Mouse (Mus musculus) heart, embryonic 11.5 days (tissue): ENCODE data around the gene Pgrmc1. TPM values are rescaled to one million over a fixed set of nuclear protein-coding genes. Genes with fewer than 3 reads are reported as not detected.

Source experiments
- ATAC-seq: fragments of 200-750 bp; cut with Nextera tagmentation; replicated peaks from 2 replicates; pipeline ENCODE4 v1.8.0; 2017; ENCODE audit warnings: moderate library complexity; ENCODE audit not compliant: insufficient number of reproducible peaks, low FRiP score, low TSS enrichment
- H3K27ac ChIP-seq: fragments of 300-500 bp; sonication (generic); 2 replicates; pipeline ENCODE4 v1.5.1; 2014; ENCODE audit warnings: mild to moderate bottlenecking, low read depth, low read length
- H3K27me3 ChIP-seq: fragments of 300-500 bp; sonication (generic); 2 replicates; pipeline ENCODE4 v1.6.1; 2014; ENCODE audit warnings: mild to moderate bottlenecking, low read length, mixed read lengths; ENCODE audit not compliant: control insufficient read depth, insufficient read depth
- H3K36me3 ChIP-seq: fragments of 300-500 bp; sonication (generic); 2 replicates; pipeline ENCODE4 v1.6.1; 2014; ENCODE audit warnings: mild to moderate bottlenecking, low read length, moderate library complexity, mixed read lengths; ENCODE audit not compliant: control insufficient read depth, insufficient read depth
- H3K4me1 ChIP-seq: fragments of 300-500 bp; sonication (generic); 2 replicates; pipeline ENCODE4 v1.6.1; 2014; ENCODE audit warnings: low read length; ENCODE audit not compliant: control insufficient read depth, insufficient read depth
- H3K4me2 ChIP-seq: fragments of 300-500 bp; sonication (generic); 2 replicates; pipeline ENCODE4 v1.6.1; 2014; ENCODE audit warnings: mild to moderate bottlenecking, moderate library complexity
- H3K4me3 ChIP-seq: fragments of 300-500 bp; sonication (generic); 2 replicates; pipeline ENCODE4 v1.5.1; 2014; ENCODE audit warnings: low read depth, low read length
- H3K9ac ChIP-seq: fragments of 300-500 bp; sonication (generic); 2 replicates; pipeline ENCODE4 v1.6.1; 2014; ENCODE audit warnings: mild to moderate bottlenecking, low read depth, low read length, moderate library complexity
- H3K9me3 ChIP-seq: fragments of 300-500 bp; sonication (generic); replicated peaks from 2 replicates; pipeline ENCODE4 v1.6.1; 2016; ENCODE audit warnings: low read length; ENCODE audit not compliant: control insufficient read depth
- WGBS: fragments of 180-500 bp; shearing (Covaris S2); extraction: QIAGEN DNeasy Blood & Tissue Kit; methylation state at CpG from one replicate; pipeline ENCODE4 v1.1.7; 2014; ENCODE audit not compliant: insufficient replicate concordance; 5-methylcytosine and 5-hydroxymethylcytosine counted together
- polyA plus RNA-seq: library from polyadenylated mRNA; unstranded; fragments of >200 nt; fragmentation: Nextera tagmentation; extraction: Ambion mirVana; gene quantifications from 2 replicates; pipeline ENCODE4 v1.2.1, GENCODE M21; 2014

Pgrmc1 gene
- polyA plus RNA-seq, 1 experiment from 2014 or later = 157 TPM

DNA sequence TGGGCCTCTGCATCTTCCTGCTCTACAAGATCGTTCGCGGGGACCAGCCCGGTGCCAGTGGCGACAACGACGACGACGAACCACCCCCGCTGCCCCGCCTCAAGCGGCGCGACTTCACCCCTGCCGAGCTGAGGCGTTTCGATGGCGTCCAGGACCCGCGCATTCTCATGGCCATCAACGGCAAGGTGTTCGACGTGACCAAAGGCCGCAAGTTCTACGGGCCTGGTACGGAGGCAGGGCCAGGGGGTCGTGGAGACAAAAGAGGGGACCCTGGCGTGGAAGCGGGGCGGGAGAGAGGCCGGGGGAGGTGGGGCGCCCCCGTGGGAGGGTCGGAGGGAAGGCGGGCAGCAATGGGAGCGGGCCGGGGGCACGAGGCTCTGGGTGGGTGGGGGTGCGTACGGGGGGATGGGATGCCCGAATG, 394 bp downstream of the Pgrmc1 start:
- Histone ChIP-seq H3K27me3 (no peaks in the 10 kb centered on the region), H3K36me3 (no peaks in the 10 kb centered on the region), H3K9ac (peak overlapping the region; percentile 73), H3K4me1 (no peaks in the 10 kb centered on the region), H3K4me2 (peak overlapping the region; percentile 67), H3K9me3 (no peaks in the 10 kb centered on the region), H3K4me3 (peak overlapping the region; percentile 66), H3K27ac (peak overlapping the region; percentile 78)
- WGBS = 18% methylated on average over 39 of the region's 41 CpGs
- ATAC-seq = peak; percentile 57

DNA sequence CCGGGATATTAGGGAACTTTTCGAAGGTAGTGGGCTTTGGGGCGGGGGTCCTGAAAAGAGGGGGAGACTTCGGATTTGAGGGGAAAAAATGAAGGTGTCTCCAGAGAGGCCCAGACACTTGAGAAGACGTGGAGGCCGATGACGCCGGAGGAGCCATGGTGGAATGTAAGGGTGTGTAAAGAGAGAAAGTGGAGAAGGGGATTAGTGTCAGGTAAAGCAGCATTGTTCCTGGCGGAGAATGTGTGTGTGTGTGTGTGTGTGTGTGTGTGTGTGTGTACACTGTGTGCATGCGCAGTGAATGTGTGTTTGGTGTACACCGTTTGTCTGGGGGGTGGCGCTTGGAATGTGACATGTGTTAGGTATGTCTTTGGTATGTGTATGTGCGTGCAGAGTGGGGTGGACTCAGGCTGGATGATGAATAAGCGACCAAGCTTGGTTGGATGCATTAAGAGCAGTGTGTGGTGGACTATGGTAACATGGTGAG, 897 bp downstream of the Pgrmc1 start:
- Histone ChIP-seq H3K4me1 (no peaks in the 10 kb centered on the region), H3K27ac (peak overlapping the region; percentile 78; the same call in 1 of the 2 replicates), H3K9ac (peak overlapping the region; percentile 73), H3K36me3 (no peaks in the 10 kb centered on the region), H3K9me3 (no peaks in the 10 kb centered on the region), H3K4me3 (peak overlapping the region; percentile 66), H3K4me2 (peak overlapping the region; percentile 67), H3K27me3 (no peaks in the 10 kb centered on the region)
- peak; percentile 47; the same call in 1 of the 2 replicates for ATAC-seq
- 27% methylated on average over 14 of the region's 14 CpGs for WGBS

- Histone ChIP-seq H3K9me3 (no peaks in the 10 kb centered on the region), H3K36me3 (no peaks in the 10 kb centered on the region), H3K4me1 (no peaks in the 10 kb centered on the region), H3K27me3 (no peaks in the 10 kb centered on the region), H3K4me2 (peak overlapping the region; percentile 67), H3K9ac (no peak overlapping the region), H3K27ac (no peak overlapping the region), H3K4me3 (peak overlapping the region; percentile 66)
- no peak for ATAC-seq
- 55% methylated on average over 3 of the region's 3 CpGs for WGBS
Measured at GRCm38 (mm10) chrX:36599656-36600055, 1.6 kb downstream of the Pgrmc1 start.

GRCm38 (mm10) chrX:36600066-36600465, 2.1 kb downstream of the Pgrmc1 start:
- H3K4me3 ChIP-seq = no peak overlapping the region
- H3K27me3 ChIP-seq = no peaks in the 10 kb centered on the region
- no peak overlapping the region for H3K27ac ChIP-seq
- no peak for ATAC-seq
- no peaks in the 10 kb centered on the region for H3K4me1 ChIP-seq
- no peak overlapping the region for H3K4me2 ChIP-seq
- H3K9me3 ChIP-seq = no peaks in the 10 kb centered on the region
- H3K9ac ChIP-seq = no peak overlapping the region
- WGBS = 82% methylated on average over 8 of the region's 8 CpGs
- no peaks in the 10 kb centered on the region for H3K36me3 ChIP-seq

GRCm38 (mm10) chrX:36602926-36603325, 4.9 kb downstream of the Pgrmc1 start:
- H3K4me1 ChIP-seq = no peaks in the 10 kb centered on the region
- no peak for ATAC-seq
- WGBS = 85% methylated on average over 2 of the region's 2 CpGs

GRCm38 (mm10) chrX:36604040-36604439, 6.0 kb downstream of the Pgrmc1 start:
- no peaks in the 10 kb centered on the region for H3K27me3 ChIP-seq
- H3K4me3 ChIP-seq = no peak overlapping the region
- no peak for ATAC-seq
- no peak overlapping the region for H3K4me2 ChIP-seq
- no peaks in the 10 kb centered on the region for H3K9me3 ChIP-seq
- no peaks in the 10 kb centered on the region for H3K36me3 ChIP-seq
- H3K4me1 ChIP-seq = no peaks in the 10 kb centered on the region
- 83% methylated on average over 4 of the region's 4 CpGs for WGBS
- no peak overlapping the region for H3K9ac ChIP-seq
- H3K27ac ChIP-seq = no peak overlapping the region

More at GRCm38 (mm10) chrX:36602926-36603325, 4.9 kb downstream of the Pgrmc1 start:
- Histone ChIP-seq H3K4me2 (no peak overlapping the region), H3K4me3 (no peak overlapping the region), H3K9ac (no peak overlapping the region), H3K36me3 (no peaks in the 10 kb centered on the region), H3K9me3 (no peaks in the 10 kb centered on the region), H3K27me3 (no peaks in the 10 kb centered on the region), H3K27ac (no peak overlapping the region)

DNA sequence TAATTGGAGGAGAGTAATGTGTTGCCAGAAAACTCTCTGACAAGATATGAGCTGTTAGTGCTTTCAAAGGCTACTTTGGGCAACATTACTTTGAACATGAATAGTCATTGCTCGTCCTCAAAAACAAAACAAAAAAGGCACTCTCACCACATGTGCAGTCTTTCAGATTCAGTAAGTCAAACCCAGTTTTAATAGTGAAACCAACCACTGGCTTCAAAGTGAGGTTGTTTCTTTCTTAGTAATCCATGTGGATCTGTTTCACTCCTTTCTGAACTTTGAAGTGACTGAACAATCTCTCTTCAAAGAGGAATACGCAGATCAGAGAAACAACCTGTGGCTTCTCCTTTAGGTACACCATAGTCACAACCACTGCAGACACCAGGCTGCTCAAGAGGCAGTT, 11.1 kb downstream of the Pgrmc1 start:
- Histone ChIP-seq H3K4me3 (no peak overlapping the region), H3K9ac (no peak overlapping the region), H3K36me3 (no peaks in the 10 kb centered on the region), H3K4me2 (no peak overlapping the region), H3K4me1 (no peaks in the 10 kb centered on the region), H3K27ac (no peak overlapping the region), H3K9me3 (no peaks in the 10 kb centered on the region), H3K27me3 (no peaks in the 10 kb centered on the region)
- no peak for ATAC-seq
- WGBS = 80% methylated on average over 2 of the region's 2 CpGs

- no peak for ATAC-seq
- WGBS = 61% methylated on average over 3 of the region's 3 CpGs
- Histone ChIP-seq H3K4me2 (no peak overlapping the region), H3K9me3 (no peaks in the 10 kb centered on the region), H3K27me3 (no peaks in the 10 kb centered on the region), H3K4me3 (no peak overlapping the region), H3K4me1 (no peaks in the 10 kb centered on the region), H3K27ac (no peak overlapping the region), H3K9ac (no peak overlapping the region), H3K36me3 (no peaks in the 10 kb centered on the region)
Measured at GRCm38 (mm10) chrX:36628102-36628501, 30.1 kb downstream of the Pgrmc1 start.

GRCm38 (mm10) chrX:36630771-36631170, 32.8 kb downstream of the Pgrmc1 start:
- Histone ChIP-seq H3K4me3 (no peak overlapping the region), H3K9ac (no peak overlapping the region), H3K4me2 (no peak overlapping the region), H3K27me3 (no peaks in the 10 kb centered on the region), H3K27ac (no peak overlapping the region), H3K4me1 (no peaks in the 10 kb centered on the region), H3K9me3 (no peaks in the 10 kb centered on the region), H3K36me3 (no peaks in the 10 kb centered on the region)
- WGBS = 9% methylated on average over 1 of the region's 1 CpGs
- no peak for ATAC-seq
